Mouse (Mus musculus): Measurements from ENCODE around the gene Ptp4a2.

GRCm38 (mm10) chr4:129770600-129770999 lies 40.4 kb upstream of the Ptp4a2 start:
- TF ChIP-seq CTCF (IDR thresholded peaks at IDR 0.05 in 2 of 3, conservative IDR thresholded peaks at IDR 0.05 in 1 of 3; ENCODE audit: control insufficient read depth in 1 of 3, insufficient read depth in 1 of 3, low read depth in 2 of 3, low read length in 3 of 3, poor library complexity in 1 of 3, severe bottlenecking in 1 of 3) (no peak), BHLHE40 (IDR thresholded peaks at IDR 0.05; ENCODE audit: borderline replicate concordance, low read depth, low read length) (no peak), GABPA (IDR thresholded peaks at IDR 0.05; ENCODE audit: low read depth, low read length) (no peak)
